Mouse (Mus musculus): Measurements from ENCODE around the gene Inafm2.

Gene Inafm2

GRCm38 (mm10) chr2:118751896-118752791 lies 6.6 kb downstream of the Inafm2 start:
- ATAC-seq (ENCODE audit: insufficient number of reproducible peaks, low FRiP score, low TSS enrichment): no peak

- no peak for ATAC-seq (ENCODE audit: insufficient number of reproducible peaks, low FRiP score, low TSS enrichment)
These were observed 7.2 kb downstream of the Inafm2 start for GRCm38 (mm10) chr2:118752792-118753108.

DNA sequence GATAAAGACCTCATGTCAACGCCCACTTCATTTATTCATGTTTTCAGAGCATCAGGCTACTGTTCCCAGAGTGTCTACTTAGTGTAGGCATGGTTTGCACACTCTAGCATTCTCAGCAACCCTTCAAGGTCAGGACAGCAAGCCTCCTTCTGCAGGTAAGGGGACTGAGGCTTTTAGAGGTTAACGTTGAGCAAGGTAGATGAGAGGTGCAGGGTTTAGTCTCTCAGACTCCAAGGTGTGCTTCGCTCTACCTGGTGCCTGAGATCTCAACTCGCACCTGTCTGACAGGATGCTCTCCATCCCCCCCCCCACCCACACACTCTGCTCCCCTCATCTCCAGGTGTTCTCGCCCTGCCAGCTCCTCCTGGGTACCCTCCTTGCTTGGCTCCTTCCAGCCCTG lies 8.6 kb downstream of the Inafm2 start:
- no peak for ATAC-seq (ENCODE audit: insufficient number of reproducible peaks, low FRiP score, low TSS enrichment)

DNA sequence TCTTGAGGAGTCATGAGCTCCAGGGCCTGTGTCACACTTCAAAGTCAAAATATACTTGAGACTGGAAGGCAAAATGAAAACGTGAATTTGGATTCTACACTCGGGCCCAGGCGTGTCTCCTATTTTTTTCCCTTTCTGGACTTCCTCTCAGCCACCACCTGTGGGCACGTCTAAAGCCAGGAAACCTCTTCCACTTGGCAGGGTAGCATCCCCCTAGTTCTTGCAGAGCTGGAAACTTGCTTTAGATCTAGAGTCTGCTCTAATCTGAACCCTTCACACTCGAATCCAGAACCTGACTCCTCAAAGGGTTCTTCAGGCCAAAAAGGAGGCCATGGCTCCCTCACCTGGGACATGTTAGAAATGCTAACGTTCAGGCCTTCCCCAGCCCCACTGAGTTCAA lies 9.8 kb downstream of the Inafm2 start:
- no peak for ATAC-seq (ENCODE audit: insufficient number of reproducible peaks, low FRiP score, low TSS enrichment)

DNA sequence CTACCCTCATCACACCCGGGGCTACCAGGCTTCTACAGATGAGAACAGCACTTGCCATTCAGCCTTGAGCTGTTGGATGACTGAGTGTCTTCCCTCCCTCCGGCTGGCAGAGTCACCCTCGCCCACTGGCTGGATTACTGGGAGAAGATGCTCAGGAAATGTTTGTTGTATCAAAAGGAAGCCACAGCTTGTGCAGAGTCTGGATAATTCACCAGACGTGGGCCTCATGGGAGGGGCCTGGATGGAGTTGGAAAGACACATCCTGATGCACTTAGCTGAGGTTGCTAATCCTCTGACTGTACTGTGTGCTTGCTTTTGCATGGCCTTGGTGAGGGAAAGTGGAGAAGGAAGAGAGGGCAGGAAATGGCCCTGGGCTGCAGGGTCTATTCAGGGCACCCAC lies 10.5 kb downstream of the Inafm2 start:
- no peak for ATAC-seq (ENCODE audit: insufficient number of reproducible peaks, low FRiP score, low TSS enrichment)

DNA sequence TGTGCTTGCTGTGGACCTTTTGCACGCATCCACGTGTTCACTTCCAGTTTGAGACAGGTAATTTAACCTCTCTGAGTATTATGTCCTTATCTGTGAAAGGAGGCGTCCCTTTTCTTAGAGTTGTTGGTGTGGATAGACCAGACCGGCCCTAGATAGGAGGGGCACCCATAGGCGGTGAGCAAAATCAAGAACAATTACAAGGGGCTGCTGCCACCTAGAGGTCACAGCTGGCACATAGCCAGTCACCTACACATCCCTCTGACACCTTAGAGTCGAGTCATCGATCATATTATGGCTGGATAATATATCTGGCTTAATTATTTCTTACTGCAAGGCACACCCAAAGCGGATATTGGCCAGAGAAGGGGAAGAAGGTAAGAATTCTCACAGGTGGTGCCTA lies 14.3 kb downstream of the Inafm2 start:
- no peak for ATAC-seq (ENCODE audit: insufficient number of reproducible peaks, low FRiP score, low TSS enrichment)

DNA sequence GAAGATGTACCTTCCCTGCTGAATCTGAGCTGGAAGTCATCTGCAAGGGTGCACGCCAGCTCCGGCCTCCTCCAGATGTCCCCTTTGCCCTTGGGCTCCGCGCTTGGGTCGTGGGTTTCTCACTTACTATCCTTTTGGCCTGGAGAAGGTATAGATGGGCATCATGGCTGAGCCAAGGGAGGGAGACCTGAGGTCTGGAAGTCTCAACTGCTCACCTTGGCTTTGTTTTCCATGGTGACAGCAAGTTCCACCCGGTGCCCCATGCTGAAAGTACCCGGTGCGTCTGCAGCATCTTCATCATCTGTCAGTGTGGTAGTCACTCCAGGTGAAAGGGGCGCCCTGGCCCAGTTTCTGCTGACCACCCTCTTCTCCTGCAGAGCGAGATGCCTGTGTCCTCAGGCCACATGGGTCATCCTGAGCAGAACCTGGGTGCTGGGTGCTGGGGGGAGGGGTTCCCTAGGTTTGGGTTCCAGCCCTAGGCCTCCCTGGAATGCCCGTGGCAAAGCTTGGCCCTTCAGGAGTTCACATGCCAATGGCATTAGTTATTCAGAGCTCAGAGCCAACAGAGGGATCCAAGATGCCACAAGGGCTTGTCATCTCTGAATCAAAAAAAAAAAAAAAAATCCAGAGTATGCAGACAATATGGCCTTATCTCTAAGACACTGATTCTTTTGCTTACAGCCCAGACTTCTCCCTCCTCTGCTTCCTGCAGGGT lies 14.9 kb downstream of the Inafm2 start:
- no peak for ATAC-seq (ENCODE audit: insufficient number of reproducible peaks, low FRiP score, low TSS enrichment)

GRCm38 (mm10) chr2:118761358-118761757 lies 15.8 kb downstream of the Inafm2 start:
- no peak for ATAC-seq (ENCODE audit: insufficient number of reproducible peaks, low FRiP score, low TSS enrichment)

DNA sequence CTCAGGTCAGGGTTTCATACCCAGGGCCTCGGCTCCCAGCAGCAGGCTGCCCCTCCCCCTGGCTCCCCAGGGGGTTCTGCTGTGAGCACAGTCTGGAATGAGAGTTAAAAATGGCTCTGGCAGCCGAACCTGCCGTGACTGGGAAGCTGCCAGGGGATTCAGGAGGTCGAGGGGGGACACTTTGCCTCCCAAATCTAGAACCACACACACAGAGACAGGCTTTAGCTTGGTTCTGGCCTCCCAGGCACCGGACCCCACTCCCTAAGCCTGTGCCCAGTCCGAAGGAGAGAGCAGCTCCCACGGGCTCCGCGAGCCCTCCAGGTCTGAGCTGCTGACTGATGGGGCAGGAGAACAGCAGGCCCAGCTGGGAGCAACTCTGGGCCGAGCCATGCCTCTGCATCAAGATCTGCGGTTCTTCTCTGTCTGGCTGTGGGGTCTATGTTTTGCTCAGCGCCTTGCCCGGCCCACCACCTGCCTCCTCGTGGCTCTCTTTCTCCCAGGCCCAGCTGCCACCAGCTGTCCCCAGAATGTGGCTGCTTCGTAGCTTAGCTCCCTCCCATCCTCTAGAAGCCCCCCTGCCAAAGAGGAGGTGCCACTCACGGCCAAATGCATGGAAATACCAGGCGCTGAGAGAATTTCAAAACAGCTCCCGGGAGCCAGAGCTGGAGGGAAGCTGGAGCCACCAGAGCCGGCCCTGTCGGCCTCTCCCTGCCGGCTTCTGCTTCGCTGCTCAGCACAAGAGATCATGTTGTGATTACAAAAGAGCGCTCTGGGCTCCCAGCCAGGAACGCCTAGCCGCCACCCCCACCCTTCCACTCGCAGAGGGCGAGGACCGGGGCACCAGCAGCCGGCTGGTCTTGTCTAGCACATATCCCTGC lies 16.6 kb downstream of the Inafm2 start, which contains the start of gene Ccdc9b:
TSS of gene Ccdc9b (minus strand) at position 756 of the 878 bp plus-strand sequence.
- ATAC-seq (ENCODE audit: insufficient number of reproducible peaks, low FRiP score, low TSS enrichment): peak; percentile 60

- ATAC-seq (ENCODE audit: insufficient number of reproducible peaks, low FRiP score, low TSS enrichment): peak; percentile 7; the same call in 1 of the 2 replicates
These were observed 17.2 kb downstream of the Inafm2 start for GRCm38 (mm10) chr2:118762784-118763148.

DNA sequence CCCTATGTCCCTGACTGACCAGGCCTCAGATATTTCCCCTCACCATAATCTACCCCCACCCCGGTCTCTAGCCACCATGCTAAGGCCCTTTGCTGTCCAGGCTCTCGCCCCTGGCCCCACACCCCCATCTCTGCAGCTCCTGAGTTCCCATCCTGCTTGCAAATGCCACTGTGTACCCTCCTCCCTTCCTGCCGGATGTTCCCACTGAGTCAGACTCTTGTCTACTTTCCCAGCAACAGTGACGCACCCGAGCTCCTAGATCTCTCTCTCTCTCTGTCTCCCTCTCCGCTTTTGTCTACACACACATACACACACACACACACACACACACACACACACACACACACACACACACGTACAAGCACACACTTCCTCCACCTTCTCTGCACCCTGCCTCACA lies 17.9 kb downstream of the Inafm2 start:
- ATAC-seq (ENCODE audit: insufficient number of reproducible peaks, low FRiP score, low TSS enrichment): no peak

GRCm38 (mm10) chr2:118764094-118764831 lies 18.7 kb downstream of the Inafm2 start:
- peak; percentile 16; the same call in 1 of the 2 replicates for ATAC-seq (ENCODE audit: insufficient number of reproducible peaks, low FRiP score, low TSS enrichment)

GRCm38 (mm10) chr2:118764875-118765274 lies 19.3 kb downstream of the Inafm2 start:
- no peak for ATAC-seq (ENCODE audit: insufficient number of reproducible peaks, low FRiP score, low TSS enrichment)

DNA sequence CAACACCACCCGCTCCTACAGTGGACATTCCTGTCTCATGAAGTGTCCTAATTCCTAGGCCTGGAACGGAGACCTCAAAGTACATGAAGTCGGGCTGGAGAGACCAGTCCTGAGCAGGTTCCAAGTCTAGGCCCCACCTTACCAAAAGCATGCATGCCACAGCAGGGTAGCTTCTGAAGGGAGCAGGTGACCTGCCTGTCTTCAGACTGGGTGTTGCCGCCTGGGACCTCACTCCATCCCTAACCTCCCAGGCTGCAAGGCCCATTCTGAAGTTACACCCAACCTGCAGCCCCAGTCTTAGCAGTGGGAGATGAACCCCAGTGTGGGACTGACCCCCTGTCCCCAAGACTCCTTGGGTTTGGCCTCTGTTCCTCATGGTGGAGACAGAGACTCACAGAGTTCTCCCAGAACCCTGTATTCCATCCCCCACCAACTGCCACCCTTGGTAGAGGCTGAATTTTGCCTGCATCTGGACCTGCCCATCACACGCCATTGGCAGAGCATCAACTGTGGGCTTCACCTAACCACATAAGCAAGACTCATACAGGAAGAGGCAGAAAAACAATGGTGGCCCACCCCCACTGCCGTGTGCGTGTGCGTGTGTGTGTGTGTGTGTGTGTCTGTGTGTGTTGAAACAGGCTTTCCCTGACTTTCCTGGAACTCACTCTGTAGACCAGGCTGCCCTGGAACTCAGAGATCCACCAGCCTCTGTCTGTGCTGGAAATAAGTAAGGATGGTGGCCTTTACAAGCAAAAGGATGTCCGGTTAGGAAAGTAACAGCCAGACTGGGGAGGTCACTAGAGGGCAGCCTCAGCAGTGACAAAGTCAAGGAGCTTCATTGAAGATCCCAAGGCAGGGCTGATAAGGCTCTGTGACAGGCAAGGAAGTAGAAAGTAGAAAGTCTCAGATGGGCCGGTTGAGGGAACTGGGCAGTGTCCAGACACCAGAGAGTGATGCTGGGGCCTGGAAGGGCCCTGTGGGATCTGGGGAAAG lies 20.8 kb downstream of the Inafm2 start:
- no peak for ATAC-seq (ENCODE audit: insufficient number of reproducible peaks, low FRiP score, low TSS enrichment)

GRCm38 (mm10) chr2:118772158-118772874 lies 26.8 kb downstream of the Inafm2 start, which contains the start of gene Phgr1:
Phgr1 (plus strand) TSS chr2:118772769.
- ATAC-seq (ENCODE audit: insufficient number of reproducible peaks, low FRiP score, low TSS enrichment): no peak

DNA sequence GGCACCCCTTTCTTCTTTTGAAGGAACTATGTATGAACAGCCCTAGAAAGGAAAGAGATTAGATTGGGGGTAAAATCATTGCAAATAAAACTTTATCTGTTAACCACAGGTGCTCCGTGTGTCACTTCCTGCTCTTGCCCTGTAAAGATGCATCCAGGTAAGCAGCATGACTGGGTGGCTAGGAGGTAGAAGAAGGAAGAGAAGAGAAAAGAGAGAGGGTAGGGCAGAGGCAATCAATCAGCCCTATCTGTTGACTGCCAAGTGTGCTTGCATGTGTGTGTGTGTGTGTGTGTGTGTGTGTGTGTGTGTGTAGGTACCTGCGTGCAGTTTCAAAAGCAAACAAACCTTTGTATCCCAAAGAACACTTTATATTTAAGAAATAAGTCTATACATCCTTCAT lies 29.0 kb downstream of the Inafm2 start:
- ATAC-seq (ENCODE audit: insufficient number of reproducible peaks, low FRiP score, low TSS enrichment): no peak

- no peak for ATAC-seq (ENCODE audit: insufficient number of reproducible peaks, low FRiP score, low TSS enrichment)
These were observed 29.8 kb downstream of the Inafm2 start for GRCm38 (mm10) chr2:118775396-118775795.

GRCm38 (mm10) chr2:118775846-118776245 lies 30.3 kb downstream of the Inafm2 start:
- ATAC-seq (ENCODE audit: insufficient number of reproducible peaks, low FRiP score, low TSS enrichment): peak; percentile 64

All from cerebellum, adult (tissue).